Mouse (Mus musculus): ENCODE data around the gene Cast. TPM values are rescaled to one million over a fixed set of nuclear protein-coding genes. Genes with fewer than 3 reads are reported as not detected.

The Cast gene
- total RNA-seq, 2 experiments from 2014 or later, result 100 to 114 TPM

DNA sequence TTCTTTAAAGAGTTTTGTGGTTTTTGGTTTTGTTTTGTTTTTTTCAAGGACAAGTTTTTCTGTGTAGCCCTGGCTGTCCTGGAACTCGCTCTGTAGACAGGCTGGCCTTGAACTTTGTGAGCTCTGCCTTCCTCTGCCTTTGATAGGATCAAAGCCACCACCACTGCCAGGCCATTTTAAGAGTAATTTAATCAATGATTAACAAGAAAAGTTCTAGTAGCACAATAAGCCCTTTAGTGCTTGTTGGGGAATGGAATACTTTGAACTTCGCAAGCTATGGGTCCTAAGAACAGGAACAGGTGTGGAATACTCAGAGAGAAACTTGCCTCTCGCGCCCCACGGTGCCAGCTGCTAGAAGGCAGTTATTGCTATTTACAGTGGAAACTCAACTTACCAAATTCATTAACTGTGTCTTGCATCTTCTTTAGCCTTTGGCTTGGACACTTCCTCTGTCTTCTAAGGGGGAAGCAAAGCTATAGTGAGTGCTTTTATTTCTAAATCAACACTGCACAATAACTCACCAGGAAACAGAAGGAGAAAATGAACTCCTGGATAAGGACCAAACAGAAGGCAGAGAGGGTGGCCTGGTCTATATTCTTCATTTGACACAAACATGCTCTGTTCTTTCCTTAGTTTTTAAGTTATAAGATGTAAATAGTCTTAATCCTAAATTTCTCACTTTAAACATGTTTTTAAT lies 113.0 kb downstream of the Cast start:
- DNase-seq, result no peak

Other genes starting within 250 kb of the Cast start
- gene Erap1, start 169.2 kb downstream of the Cast start, total RNA-seq (2021), result 10 to 100 TPM; 44.6 to 52.3 TPM

Measured in heart, adult 18-20 months (tissue).